In genomic region chr3:86917048-86917447, GRCm38 (mm10) we compare ENCODE assay signal across 17 mouse cellular contexts. TPM values are rescaled to one million over a fixed set of nuclear protein-coding genes. Genes with fewer than 3 reads are reported as not detected.
DNase-seq lines count a peak whose midpoint lies in the region; ATAC-seq and TF ChIP-seq lines count a peak whose summit lies in the region.
"Had no signal": no experiment of that assay in that cellular context is flagged by ENCODE, and none has a peak within 500 bp of the region (broad histone marks: within the 10 kb centered on the region; RNA-seq: fewer than 3 reads in every experiment).

No protein-coding gene starts in this region.

- H3K9me3 ChIP-seq in hindbrain, embryonic 14.5 days (ENCODE audit: control insufficient read depth, low read length), result no peaks in the 10 kb centered on the region
- no peaks in the 10 kb centered on the region for H3K9me3 ChIP-seq in midbrain, embryonic 15.5 days
- H3K9me3 ChIP-seq: heart, embryonic 12.5 days; megakaryocyte, embryonic 14.5 days had no signal

- ATAC-seq in hindbrain, embryonic 14.5 days (ENCODE audit: low FRiP score), result no peak
- no peak for ATAC-seq in midbrain, embryonic 15.5 days (replicated peaks)

- H3K4me1 ChIP-seq in hindbrain, embryonic 14.5 days (replicated peaks; ENCODE audit: control insufficient read depth, insufficient read depth, low read length), result peaks cover 32% of the 10 kb centered on the region
- peaks cover 55% of the 10 kb centered on the region for H3K4me1 ChIP-seq in midbrain, embryonic 15.5 days

- peak overlapping the region; percentile 78 for H3K4me2 ChIP-seq in hindbrain, embryonic 14.5 days (replicated peaks)
- H3K4me2 ChIP-seq in midbrain, embryonic 15.5 days, result peak overlapping the region; percentile 68; the same call in 1 of the 2 replicates
- H3K4me2 ChIP-seq: heart, embryonic 12.5 days; liver, embryonic 11.5 days had no signal

- 96% methylated on average over 5 of the region's 5 CpGs for WGBS in hindbrain, embryonic 14.5 days
- 98% methylated on average over 5 of the region's 5 CpGs for WGBS in midbrain, embryonic 15.5 days

- H3K36me3 ChIP-seq in hindbrain, embryonic 14.5 days (replicated peaks; ENCODE audit: control insufficient read depth, insufficient read depth), result no peaks in the 10 kb centered on the region
- H3K36me3 ChIP-seq in midbrain, embryonic 15.5 days (replicated peaks), result no peaks in the 10 kb centered on the region
- H3K36me3 ChIP-seq: heart, embryonic 12.5 days had no signal

- DNase-seq in layer of hippocampus, adult 2 months (ENCODE audit: low spot score in 2 of 2), result no peak
- no peak for DNase-seq in layer of hippocampus, adult 9-11 months
- DNase-seq in hindbrain, embryonic 14.5 days (ENCODE audit: low spot score), result no peak
- no peak for DNase-seq in layer of hippocampus, postnatal 14 days (ENCODE audit: low spot score in 2 of 2)
- no peak for DNase-seq in ovary, postnatal 36 days (ENCODE audit: low spot score)
- DNase-seq in retina, postnatal 1 day, result no peak
- DNase-seq: cerebellum, adult 18-20 months; heart, postnatal 14 days; kidney, adult 9 months; kidney, postnatal 25 days; lung, adult 18-20 months; lung, postnatal 14 days; right cerebral cortex, postnatal 14 days had no signal

- H3K9ac ChIP-seq in hindbrain, embryonic 14.5 days, result no peak overlapping the region
- H3K9ac ChIP-seq in midbrain, embryonic 15.5 days, result no peak overlapping the region
- H3K9ac ChIP-seq: heart, embryonic 12.5 days had no signal

- peak overlapping the region; percentile 27 for H3K4me3 ChIP-seq in layer of hippocampus, adult 2 months
- H3K4me3 ChIP-seq in hindbrain, embryonic 14.5 days (replicated peaks; ENCODE audit: low read length), result no peak overlapping the region
- no peak overlapping the region for H3K4me3 ChIP-seq in midbrain, embryonic 15.5 days
- H3K4me3 ChIP-seq: heart, embryonic 12.5 days; megakaryocyte, embryonic 14.5 days had no signal

- H3K27ac ChIP-seq in layer of hippocampus, adult 2 months, result peak overlapping the region; percentile 51; the same call in 1 of the 2 replicates
- no peak overlapping the region for H3K27ac ChIP-seq in hindbrain, embryonic 14.5 days
- no peak overlapping the region for H3K27ac ChIP-seq in midbrain, embryonic 15.5 days

- no peaks in the 10 kb centered on the region for H3K27me3 ChIP-seq in hindbrain, embryonic 14.5 days (ENCODE audit: control insufficient read depth, insufficient read depth, low read length)
- no peaks in the 10 kb centered on the region for H3K27me3 ChIP-seq in midbrain, embryonic 15.5 days (replicated peaks)

- TF ChIP-seq CTCF in layer of hippocampus, adult 2 months (conservative IDR thresholded peaks at IDR 0.05), result no peak

RNA-seq across cellular contexts. Expression of gene Dclk2, which starts 3.6 kb away (rescaled TPM):
- 100 to 1,000 TPM; 103 to 113 TPM for total RNA-seq in layer of hippocampus, adult 2 months (2021)
- polyA plus RNA-seq in hindbrain, embryonic 14.5 days (2014; fragmentation: Nextera tagmentation; extraction: Ambion mirVana), result 87.4 and 88.8 TPM in 2 replicates
- 95.5 and 98.0 TPM in 2 replicates for polyA plus RNA-seq in midbrain, embryonic 15.5 days (2015; fragmentation: Nextera tagmentation; extraction: Ambion mirVana)
- total RNA-seq in layer of hippocampus, postnatal 14 days (2021), result 100 to 1,000 TPM; 129 to 130 TPM
